Mouse (Mus musculus): Measurements from ENCODE around the gene Pir. TPM values are rescaled to one million over a fixed set of nuclear protein-coding genes. Genes with fewer than 3 reads are reported as not detected.

Pir gene
- polyA plus RNA-seq (2012; rRNA removed) = 3.9 and 5.4 TPM in 2 replicates

GRCm38 (mm10) chrX:164269285-164269761, at the start of gene Pir:
Pir (plus strand) TSS chrX:164269371.

DNA sequence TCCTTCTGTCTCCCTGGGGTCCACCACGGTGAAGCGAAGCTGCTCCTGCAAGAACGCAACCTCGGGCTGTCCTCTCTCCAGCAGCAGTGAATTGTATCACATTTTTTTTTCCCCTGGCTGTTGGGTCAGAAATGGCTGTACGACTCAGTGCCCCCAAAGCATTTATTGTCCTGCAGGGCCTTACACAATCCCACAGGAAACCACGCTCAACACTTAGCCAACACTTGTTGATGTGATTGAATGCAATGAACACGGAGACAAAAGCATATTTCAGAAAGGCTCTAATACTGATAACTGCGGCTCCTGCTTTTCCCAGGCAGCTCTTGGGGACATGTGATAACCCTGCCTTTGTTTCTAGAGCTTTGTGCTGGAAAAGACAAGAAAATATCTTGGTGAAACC, 11.1 kb upstream of the Pir start, which contains the start of gene Bmx:
Bmx (minus strand) TSS at position 137 of the 400 bp plus-strand sequence.

GRCm38 (mm10) chrX:164373081-164373480, 103.9 kb downstream of the Pir start, which contains the start of gene Vegfd:
Vegfd (plus strand) TSS chrX:164373378.

DNA sequence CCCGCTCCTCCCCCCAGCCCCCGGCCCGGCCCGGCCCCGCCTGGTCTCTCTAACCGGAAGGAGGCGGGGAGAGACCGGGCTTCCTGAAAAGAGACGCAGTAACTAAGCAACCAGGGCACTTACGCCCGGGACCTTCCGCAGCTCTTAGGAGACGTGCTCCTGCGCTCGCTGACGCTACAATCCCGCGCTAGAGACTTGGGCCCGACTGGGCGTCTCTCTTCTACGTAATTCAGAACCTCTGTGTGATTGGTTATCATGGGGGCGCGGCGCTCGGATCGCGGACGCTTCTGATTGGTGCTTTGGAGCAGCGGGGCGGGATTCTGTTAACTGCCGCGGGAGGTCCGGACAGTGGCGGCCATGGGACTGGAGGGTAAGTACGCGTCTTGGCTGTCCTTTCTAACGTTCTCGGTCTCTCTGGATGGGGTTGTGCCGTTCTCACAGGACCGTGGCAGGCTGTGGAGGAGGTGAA, 150.3 kb downstream of the Pir start, which contains the start of gene Piga:
Piga (plus strand) TSS at position 317 of the 469 bp plus-strand sequence.

Other genes starting within 250 kb of the Pir start
- 0.34 and 0.75 TPM in 2 replicates for gene Car5b, start 241.4 kb upstream of the Pir start, polyA plus RNA-seq (2012; rRNA removed)
- 28.6 and 31.7 TPM in 2 replicates for gene Siah1b, start 192.9 kb upstream of the Pir start, polyA plus RNA-seq (2012; rRNA removed)
- 0.30 TPM in 2 replicates for gene Cltrn, start 180.5 kb upstream of the Pir start, polyA plus RNA-seq (2012; rRNA removed)
- gene Ace2, start 130.0 kb upstream of the Pir start, polyA plus RNA-seq (2012; rRNA removed) = 0.19 and 0.73 TPM in 2 replicates
- gene Bmx, start 11.2 kb upstream of the Pir start, polyA plus RNA-seq (2012; rRNA removed) = 0.70 and 0.76 TPM in 2 replicates
- 0.94 and 2.2 TPM in 2 replicates for gene Vegfd, start 104.0 kb downstream of the Pir start, polyA plus RNA-seq (2012; rRNA removed)
- 12.5 and 14.9 TPM in 2 replicates for gene Piga, start 150.4 kb downstream of the Pir start, polyA plus RNA-seq (2012; rRNA removed)
- 0.06 and 0.07 TPM in 2 replicates for gene Asb11, start 167.6 kb downstream of the Pir start, polyA plus RNA-seq (2012; rRNA removed)
- gene Asb9, start 237.0 kb downstream of the Pir start, polyA plus RNA-seq (2012; rRNA removed) = 0.35 and 1.3 TPM in 2 replicates

Measured in central nervous system, embryonic 11.5 days (tissue).